Mouse (Mus musculus) ES-Bruce4 (cell line): ENCODE data around the gene Vgll4. TPM values are rescaled to one million over a fixed set of nuclear protein-coding genes. Genes with fewer than 3 reads are reported as not detected.

Source experiments
- H3K27ac ChIP-seq: 2 replicates; pipeline ENCODE4 v1.5.1; 2012; ENCODE audit warnings: low read length, inconsistent platforms; ENCODE audit not compliant: insufficient read depth
- H3K27me3 ChIP-seq: 2 replicates; pipeline ENCODE4 v1.6.1; 2012; ENCODE audit warnings: mild to moderate bottlenecking, low read length, inconsistent platforms; ENCODE audit not compliant: control insufficient read depth, poor library complexity, insufficient read depth, severe bottlenecking
- H3K36me3 ChIP-seq: 2 replicates; pipeline ENCODE4 v1.6.1; 2012; ENCODE audit warnings: inconsistent platforms, mild to moderate bottlenecking, low read length, moderate library complexity; ENCODE audit not compliant: control insufficient read depth, poor library complexity, insufficient read depth, severe bottlenecking
- H3K4me1 ChIP-seq: one replicate; pipeline ENCODE4 v1.8.1; 2011; ENCODE audit warnings: low read length; ENCODE audit not compliant: control insufficient read depth, insufficient read depth
- H3K4me3 ChIP-seq: 2 replicates; pipeline ENCODE4 v1.5.1; 2011; ENCODE audit warnings: low read depth, mild to moderate bottlenecking, low read length
- H3K9ac ChIP-seq: 2 replicates; pipeline ENCODE4 v1.6.1; 2012; ENCODE audit warnings: low read depth, mild to moderate bottlenecking, inconsistent platforms; ENCODE audit not compliant: poor library complexity, severe bottlenecking
- H3K9me3 ChIP-seq: replicated peaks from 2 replicates; pipeline ENCODE4 v1.6.1; 2012; ENCODE audit warnings: mild to moderate bottlenecking, low read length, inconsistent platforms; ENCODE audit not compliant: control insufficient read depth, poor library complexity, insufficient read depth, severe bottlenecking
- CTCF ChIP-seq: IDR thresholded peaks from one replicate; pipeline ENCODE4 v1.8.1; 2011; ENCODE audit warnings: low read depth, low read length
- EP300 ChIP-seq: IDR thresholded peaks from 2 replicates; pipeline ENCODE4 v1.6.1; 2011; ENCODE audit warnings: low read depth, low read length; ENCODE audit not compliant: insufficient read depth
- POLR2A ChIP-seq: IDR thresholded peaks from one replicate; pipeline ENCODE4 v1.8.1; 2011; ENCODE audit warnings: low read length; ENCODE audit not compliant: insufficient read depth
- polyA plus RNA-seq: library from polyadenylated mRNA; stranded (reverse); fragments of >200 nt; gene quantifications from 2 replicates; pipeline ENCODE4 v1.2.4, GENCODE M21; 2011; ENCODE audit warnings: low read depth; ENCODE audit not compliant: missing spikeins, insufficient read depth, insufficient read length

Vgll4 gene
- polyA plus RNA-seq, 1 experiment: 37.3 TPM

- Histone ChIP-seq H3K27me3 (no peaks in the 10 kb centered on the region), H3K4me1 (no peaks in the 10 kb centered on the region), H3K27ac (no peak overlapping the region), H3K9ac (no peak overlapping the region), H3K9me3 (no peaks in the 10 kb centered on the region), H3K36me3 (peaks cover 4% of the 10 kb centered on the region; the same call in 1 of the 2 replicates), H3K4me3 (no peak overlapping the region)
- TF ChIP-seq CTCF: peak; percentile 94
- TF ChIP-seq EP300: no peak
Observed at GRCm38 (mm10) chr6:115007728-115008127, 37.9 kb upstream of the Vgll4 start.

- Histone ChIP-seq H3K27ac (no peak overlapping the region), H3K4me1 (no peaks in the 10 kb centered on the region), H3K9ac (no peak overlapping the region), H3K36me3 (0 out of 2 replicates have a peak, but pooled peaks cover 2% of the 10 kb centered on the region), H3K27me3 (no peaks in the 10 kb centered on the region), H3K9me3 (no peaks in the 10 kb centered on the region), H3K4me3 (no peak overlapping the region)
- TF ChIP-seq POLR2A (no peak), CTCF (no peak), EP300 (no peak)
Observed at GRCm38 (mm10) chr6:115006948-115007347, 37.2 kb upstream of the Vgll4 start.

GRCm38 (mm10) chr6:115006065-115006464 is 36.3 kb upstream of the Vgll4 start:
- H3K4me3 ChIP-seq: no peak overlapping the region
- H3K9ac ChIP-seq: no peak overlapping the region
- TF ChIP-seq EP300 (no peak), CTCF (no peak), POLR2A (no peak)
- H3K27me3 ChIP-seq: no peaks in the 10 kb centered on the region
- H3K27ac ChIP-seq: no peak overlapping the region
- no peaks in the 10 kb centered on the region for H3K36me3 ChIP-seq
- H3K9me3 ChIP-seq: no peaks in the 10 kb centered on the region
- no peaks in the 10 kb centered on the region for H3K4me1 ChIP-seq

- Histone ChIP-seq H3K4me3 (no peak overlapping the region), H3K4me1 (no peaks in the 10 kb centered on the region), H3K9ac (no peak overlapping the region), H3K36me3 (no peaks in the 10 kb centered on the region), H3K27ac (no peak overlapping the region), H3K27me3 (no peaks in the 10 kb centered on the region), H3K9me3 (no peaks in the 10 kb centered on the region)
- no peak for TF ChIP-seq POLR2A
- no peak for TF ChIP-seq EP300
- TF ChIP-seq CTCF: no peak
Observed at GRCm38 (mm10) chr6:115005351-115005890, 35.6 kb upstream of the Vgll4 start.

- Histone ChIP-seq H3K4me1 (no peaks in the 10 kb centered on the region), H3K36me3 (no peaks in the 10 kb centered on the region)
Observed at GRCm38 (mm10) chr6:115004636-115005035, 34.8 kb upstream of the Vgll4 start.

GRCm38 (mm10) chr6:114998374-114999031 is 28.7 kb upstream of the Vgll4 start:
- TF ChIP-seq POLR2A: no peak
- TF ChIP-seq CTCF: no peak
- no peak for TF ChIP-seq EP300
- no peaks in the 10 kb centered on the region for H3K27me3 ChIP-seq
- H3K4me1 ChIP-seq: no peaks in the 10 kb centered on the region
- H3K4me3 ChIP-seq: no peak overlapping the region
- no peak overlapping the region for H3K9ac ChIP-seq
- no peaks in the 10 kb centered on the region for H3K9me3 ChIP-seq
- no peaks in the 10 kb centered on the region for H3K36me3 ChIP-seq
- H3K27ac ChIP-seq: no peak overlapping the region

More at GRCm38 (mm10) chr6:115004636-115005035, 34.8 kb upstream of the Vgll4 start:
- no peak overlapping the region for H3K27ac ChIP-seq
- H3K9me3 ChIP-seq: no peaks in the 10 kb centered on the region
- H3K4me3 ChIP-seq: no peak overlapping the region
- TF ChIP-seq EP300 (no peak), CTCF (no peak), POLR2A (no peak)
- no peaks in the 10 kb centered on the region for H3K27me3 ChIP-seq
- H3K9ac ChIP-seq: no peak overlapping the region
